Mouse (Mus musculus): ENCODE data around the gene Fermt1. TPM values are rescaled to one million over a fixed set of nuclear protein-coding genes. Genes with fewer than 3 reads are reported as not detected.

Gene Fermt1
- not detected for polyA plus RNA-seq (2015; fragmentation: Illumina TruSeq; extraction: RNeasy Lipid Tissue Mini Kit (QIAGEN cat#74804); ENCODE audit: insufficient read depth, low replicate concordance)

GRCm38 (mm10) chr2:132945326-132946207 lies at the start of gene Fermt1:
Gene Fermt1, minus strand, starts transcription at chr2:132945906.

GRCm38 (mm10) chr2:132880844-132881645 lies 64.7 kb downstream of the Fermt1 start, which contains the start of gene Lrrn4:
Gene Lrrn4, minus strand, starts transcription at chr2:132880891.

Other genes with a start within 250 kb of the Fermt1 start
- gene Chgb, start 164.6 kb downstream of the Fermt1 start, polyA plus RNA-seq (2015; fragmentation: Illumina TruSeq; extraction: RNeasy Lipid Tissue Mini Kit (QIAGEN cat#74804); ENCODE audit: insufficient read depth, low replicate concordance), result not detected
- 48.1 TPM for gene Trmt6, start 129.9 kb downstream of the Fermt1 start, polyA plus RNA-seq (2015; fragmentation: Illumina TruSeq; extraction: RNeasy Lipid Tissue Mini Kit (QIAGEN cat#74804); ENCODE audit: insufficient read depth, low replicate concordance)
- 3.9 TPM for gene Mcm8, start 129.8 kb downstream of the Fermt1 start, polyA plus RNA-seq (2015; fragmentation: Illumina TruSeq; extraction: RNeasy Lipid Tissue Mini Kit (QIAGEN cat#74804); ENCODE audit: insufficient read depth, low replicate concordance)
- 25.1 TPM for gene Crls1, start 99.2 kb downstream of the Fermt1 start, polyA plus RNA-seq (2015; fragmentation: Illumina TruSeq; extraction: RNeasy Lipid Tissue Mini Kit (QIAGEN cat#74804); ENCODE audit: insufficient read depth, low replicate concordance)
- 1.1 TPM for gene Lrrn4, start 65.0 kb downstream of the Fermt1 start, polyA plus RNA-seq (2015; fragmentation: Illumina TruSeq; extraction: RNeasy Lipid Tissue Mini Kit (QIAGEN cat#74804); ENCODE audit: insufficient read depth, low replicate concordance)